Comparison of ENCODE assay signal across 20 mouse cellular contexts in the genomic region with DNA sequence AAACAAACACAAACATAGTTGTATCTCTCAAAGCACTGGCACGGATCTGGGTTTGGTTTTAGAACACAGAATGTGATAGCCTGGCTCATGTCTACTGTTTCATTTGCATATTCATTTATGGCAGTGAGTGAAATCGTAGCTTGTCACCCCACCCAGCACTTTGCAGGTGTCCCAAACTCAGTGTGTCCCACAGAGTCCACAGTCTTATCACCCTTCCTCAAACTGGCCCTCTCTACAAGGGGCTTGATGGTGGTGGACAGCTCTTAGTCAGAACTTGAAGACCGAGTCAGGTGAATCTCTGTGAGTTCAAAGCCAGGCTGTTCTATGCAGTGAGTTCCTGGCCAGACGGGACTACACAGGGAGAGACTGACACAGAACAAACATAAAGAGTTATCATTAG.
"Had no signal": no experiment of that assay in that cellular context is flagged by ENCODE, and none has a peak within 500 bp of the region (broad histone marks: within the 10 kb centered on the region; RNA-seq: fewer than 3 reads in every experiment).

No protein-coding gene starts in this region.

- H3K4me2 ChIP-seq: limb, embryonic 13.5 days; liver, embryonic 12.5 days; liver, embryonic 15.5 days; lung, embryonic 15.5 days; midbrain, embryonic 12.5 days; neural tube, embryonic 12.5 days had no signal

- DNase-seq: kidney, adult 18-20 months; kidney, adult 9 months; kidney, postnatal 14 days; kidney, postnatal 4 days; liver; lung, adult 18-20 months; lung, postnatal 10 days; lung, postnatal 36 days; thymus, adult 18-20 months; thymus, postnatal 36 days had no signal

- H3K4me3 ChIP-seq: limb, embryonic 10.5 days; limb, embryonic 13.5 days; liver, embryonic 12.5 days; liver, embryonic 15.5 days; lung, embryonic 15.5 days; megakaryocyte, embryonic 14.5 days; midbrain, embryonic 12.5 days; neural tube, embryonic 12.5 days had no signal

- H3K27me3 ChIP-seq: lung, embryonic 15.5 days; midbrain, embryonic 12.5 days; neural tube, embryonic 12.5 days had no signal

- H3K36me3 ChIP-seq: limb, embryonic 10.5 days; limb, embryonic 13.5 days; liver, embryonic 12.5 days; liver, embryonic 15.5 days; lung, embryonic 15.5 days; midbrain, embryonic 12.5 days; neural tube, embryonic 12.5 days had no signal

- H3K9me3 ChIP-seq: limb, embryonic 10.5 days; limb, embryonic 13.5 days; liver, embryonic 12.5 days; liver, embryonic 15.5 days; lung, embryonic 15.5 days; megakaryocyte, embryonic 14.5 days; midbrain, embryonic 12.5 days; neural tube, embryonic 12.5 days had no signal

- ATAC-seq: inflammation-experienced regulatory T-cells, adult 6 months; intestine, embryonic 16.5 days; liver, embryonic 12.5 days had no signal

- H3K9ac ChIP-seq: limb, embryonic 13.5 days; liver, embryonic 12.5 days; liver, embryonic 15.5 days; lung, embryonic 15.5 days; midbrain, embryonic 12.5 days; neural tube, embryonic 12.5 days had no signal

- H3K4me1 ChIP-seq: lung, embryonic 15.5 days; megakaryocyte, embryonic 14.5 days had no signal

- H3K27ac ChIP-seq: limb, embryonic 10.5 days; limb, embryonic 13.5 days; liver, embryonic 12.5 days; liver, embryonic 15.5 days; lung, embryonic 15.5 days; midbrain, embryonic 12.5 days; neural tube, embryonic 12.5 days had no signal
